In the genomic region with DNA sequence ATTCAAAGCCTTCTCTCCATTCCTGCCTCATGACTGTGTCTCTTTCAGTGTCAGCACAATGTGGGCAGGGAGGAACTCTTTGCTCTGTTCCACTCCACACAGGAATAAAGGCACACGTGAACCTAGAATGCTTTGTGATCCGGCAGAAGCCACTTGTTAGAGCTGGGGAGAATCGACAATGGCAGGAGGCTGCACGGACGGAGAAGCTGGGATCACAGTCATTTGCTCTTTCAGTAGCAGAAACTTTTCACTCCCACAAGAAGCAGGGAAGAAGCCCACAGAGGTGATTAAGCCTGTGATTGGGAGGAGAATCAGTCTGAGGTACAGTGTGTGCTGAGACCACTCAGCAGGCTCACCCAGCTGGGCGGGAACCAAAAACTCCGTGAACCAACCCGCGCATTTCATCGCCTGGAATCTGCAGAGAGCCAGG, we compare ENCODE assay signal across 10 mouse cellular contexts.
DNase-seq lines count a peak whose midpoint lies in the region; ATAC-seq and TF ChIP-seq lines count a peak whose summit lies in the region.
"Had no signal": no experiment of that assay in that cellular context is flagged by ENCODE, and none has a peak within 500 bp of the region (broad histone marks: within the 10 kb centered on the region; RNA-seq: fewer than 3 reads in every experiment).

No protein-coding gene starts in this region.

- H3K9me3 ChIP-seq in kidney, postnatal 0 days (replicated peaks; ENCODE audit: low read length) = no peaks in the 10 kb centered on the region
- H3K9me3 ChIP-seq in forebrain, embryonic 10.5 days = no peaks in the 10 kb centered on the region

- no peak for TF ChIP-seq CTCF in kidney, postnatal 0 days (IDR thresholded peaks at IDR 0.05; ENCODE audit: low read depth)

- H3K4me2 ChIP-seq in kidney, postnatal 0 days (ENCODE audit: low read length) = peak overlapping the region; percentile 27; the same call in 1 of the 2 replicates

- WGBS in kidney, postnatal 0 days = 18% methylated on average over 10 of the region's 10 CpGs
- 10% methylated on average over 10 of the region's 10 CpGs for WGBS in forebrain, embryonic 10.5 days

- no peak overlapping the region for H3K9ac ChIP-seq in kidney, postnatal 0 days (ENCODE audit: low read depth, low read length)

- no peaks in the 10 kb centered on the region for H3K27me3 ChIP-seq in kidney, postnatal 0 days (ENCODE audit: insufficient read depth, low read length)
- H3K27me3 ChIP-seq in forebrain, embryonic 10.5 days (ENCODE audit: poor library complexity, severe bottlenecking) = peaks cover 17% of the 10 kb centered on the region; the same call in 1 of the 2 replicates

- no peaks in the 10 kb centered on the region for H3K4me1 ChIP-seq in kidney, postnatal 0 days (replicated peaks; ENCODE audit: insufficient read depth, low read length)
- peaks cover 16% of the 10 kb centered on the region for H3K4me1 ChIP-seq in forebrain, embryonic 10.5 days

- no peak for DNase-seq in kidney, postnatal 0 days (ENCODE audit: low spot score)
- DNase-seq in kidney, postnatal 14 days = no peak
- peak; percentile 23 for DNase-seq in forebrain, embryonic 10.5 days (ENCODE audit: extremely low spot score, low spot score)
- peak; percentile 13 for DNase-seq in left cerebral cortex, postnatal 4 days
- peak; percentile 41 for DNase-seq in retina, postnatal 1 day
- no peak for DNase-seq in urinary bladder, postnatal 14 days (ENCODE audit: low spot score)
- no peak for DNase-seq in adrenal gland, postnatal 4 days (ENCODE audit: low spot score in 2 of 2)
- DNase-seq in lung, postnatal 14 days = no peak
- DNase-seq: heart, postnatal 14 days; spleen, adult 18-20 months had no signal

- no peak overlapping the region for H3K4me3 ChIP-seq in kidney, postnatal 0 days (replicated peaks; ENCODE audit: low read depth, low read length)
- peak overlapping the region; percentile 40 for H3K4me3 ChIP-seq in forebrain, embryonic 10.5 days

- no peak for ATAC-seq in kidney, postnatal 0 days (replicated peaks; ENCODE audit: low FRiP score, low read depth)

- H3K36me3 ChIP-seq in kidney, postnatal 0 days (ENCODE audit: insufficient read depth, low read length) = no peaks in the 10 kb centered on the region
- no peaks in the 10 kb centered on the region for H3K36me3 ChIP-seq in forebrain, embryonic 10.5 days (replicated peaks)

- H3K27ac ChIP-seq in kidney, postnatal 0 days = no peak overlapping the region
- H3K27ac ChIP-seq in forebrain, embryonic 10.5 days = peak overlapping the region; percentile 20

- intact Hi-C loops in left cerebral cortex, postnatal 4 days (cut with DNase I) = no loop called here

Comparison
In these comparisons a context has a peak if more than half of its experiments do, and no peak if none do; other contexts are left out.
1. DNase-seq: peak in forebrain, embryonic 10.5 days (single experiment), left cerebral cortex, postnatal 4 days (single experiment) and retina, postnatal 1 day (single experiment); none in kidney, postnatal 0 days (single experiment), kidney, postnatal 14 days (single experiment), urinary bladder, postnatal 14 days (single experiment), adrenal gland, postnatal 4 days (0 of 2) and lung, postnatal 14 days (single experiment).